In the genomic region with DNA sequence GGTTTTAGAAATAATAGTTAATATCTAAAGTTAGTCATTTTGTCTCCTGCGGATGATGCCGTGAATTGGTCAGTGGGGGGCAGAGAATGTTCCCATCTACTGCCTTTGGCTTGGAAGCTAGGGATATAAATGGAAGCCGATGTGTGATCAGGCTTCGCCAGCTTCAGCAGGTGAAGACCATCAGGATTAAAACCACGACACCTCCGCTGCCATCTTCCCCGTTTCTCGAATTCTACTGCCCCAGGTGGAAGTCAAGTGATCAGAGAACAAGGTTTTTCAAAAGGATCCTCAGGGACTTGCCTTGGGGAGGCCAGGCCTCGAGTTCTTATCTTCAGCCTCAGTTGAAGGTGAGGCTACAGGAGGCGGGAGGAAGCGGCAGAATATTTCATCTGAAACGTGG, we compare ENCODE assay signal across 8 mouse cellular contexts. TPM values are rescaled to one million over a fixed set of nuclear protein-coding genes. Genes with fewer than 3 reads are reported as not detected.
DNase-seq lines count a peak whose midpoint lies in the region; ATAC-seq and TF ChIP-seq lines count a peak whose summit lies in the region.

A gene (minus strand): TSS at position 101 of the 400 bp plus-strand sequence.

- no peak for TF ChIP-seq POLR2A in CH12.LX (IDR thresholded peaks at IDR 0.05; ENCODE audit: low read depth, low read length)
- TF ChIP-seq POLR2A in MEL (IDR thresholded peaks at IDR 0.05; ENCODE audit: control insufficient read depth in 1 of 2, insufficient read depth in 1 of 2, low read depth in 1 of 2, low read length in 2 of 2, poor library complexity in 1 of 2) = no peak

- TF ChIP-seq CTCF in CH12.LX (conservative IDR thresholded peaks at IDR 0.05 in 1 of 2, IDR thresholded peaks at IDR 0.05 in 1 of 2; ENCODE audit: low read depth in 2 of 2, low read length in 2 of 2) = no peak
- TF ChIP-seq CTCF in MEL (IDR thresholded peaks at IDR 0.05 in 2 of 3, conservative IDR thresholded peaks at IDR 0.05 in 1 of 3; ENCODE audit: control insufficient read depth in 1 of 3, insufficient read depth in 1 of 3, low read depth in 2 of 3, low read length in 3 of 3, poor library complexity in 1 of 3, severe bottlenecking in 1 of 3) = no peak

- in situ Hi-C loops in CH12.LX (cut with MboI; ENCODE audit: low pct_ligation_motif_present, low pct_unique_long_range_greater_than_20kb, low sequenced_read_pairs) = no loop called here

- H3K9me3 ChIP-seq in CH12.LX (replicated peaks; ENCODE audit: low read length) (no peaks in the 10 kb centered on the region), MEL (replicated peaks; ENCODE audit: insufficient read depth, low read length) (no peaks in the 10 kb centered on the region)
- H3K9me3 ChIP-seq in forebrain, embryonic 15.5 days = no peaks in the 10 kb centered on the region
- no peaks in the 10 kb centered on the region for H3K9me3 ChIP-seq in hindbrain, embryonic 10.5 days
- no peaks in the 10 kb centered on the region for H3K9me3 ChIP-seq in liver, embryonic 11.5 days (ENCODE audit: control insufficient read depth, low read length)
- no peaks in the 10 kb centered on the region for H3K9me3 ChIP-seq in stomach, embryonic 16.5 days (replicated peaks; ENCODE audit: control insufficient read depth, low read length)

- H3K9ac ChIP-seq in CH12.LX (ENCODE audit: insufficient read depth, low read depth) (no peak within 1 kb of the TSS), MEL (ENCODE audit: control insufficient read depth, low read depth, low read length, poor library complexity, severe bottlenecking) (no peak within 1 kb of the TSS)
- no peak within 1 kb of the TSS for H3K9ac ChIP-seq in forebrain, embryonic 15.5 days (replicated peaks)
- no peak within 1 kb of the TSS for H3K9ac ChIP-seq in liver, embryonic 11.5 days (ENCODE audit: low read depth, low read length)
- no peak within 1 kb of the TSS for H3K9ac ChIP-seq in stomach, embryonic 16.5 days (ENCODE audit: low read length)

- DNase-seq in CH12.LX (ENCODE audit: extremely low read depth) (no peak), MEL (ENCODE audit: low read depth, low spot score) (no peak)
- no peak for DNase-seq in hindbrain, embryonic 10.5 days (ENCODE audit: low spot score)
- no peak for DNase-seq in liver, embryonic 11.5 days (ENCODE audit: low spot score)
- no peak for DNase-seq in thymus, postnatal 4 days
- no peak for DNase-seq in spleen, postnatal 10 days (ENCODE audit: low spot score in 2 of 2)

- H3K79me2 ChIP-seq in CH12.LX (replicated peaks; ENCODE audit: control insufficient read depth, extremely low read depth, insufficient read depth, poor library complexity, severe bottlenecking) (no peaks in the 10 kb centered on the region), MEL (ENCODE audit: control insufficient read depth, insufficient read depth, low read length, poor library complexity) (no peaks in the 10 kb centered on the region)

- H3K4me1 ChIP-seq in CH12.LX (ENCODE audit: control insufficient read depth in 1 of 2, insufficient read depth in 2 of 2) (no peaks in the 10 kb centered on the region), MEL (ENCODE audit: control insufficient read depth in 1 of 2, insufficient read depth in 2 of 2, low read length in 2 of 2) (peaks cover 3 to 21% of the 10 kb centered on the region in 2 experiments)
- peaks cover 13% of the 10 kb centered on the region for H3K4me1 ChIP-seq in forebrain, embryonic 15.5 days
- H3K4me1 ChIP-seq in hindbrain, embryonic 10.5 days (replicated peaks) = peaks cover 28% of the 10 kb centered on the region
- peaks cover 15% of the 10 kb centered on the region for H3K4me1 ChIP-seq in liver, embryonic 11.5 days (replicated peaks; ENCODE audit: control insufficient read depth, insufficient read depth, low read length)
- H3K4me1 ChIP-seq in stomach, embryonic 16.5 days (ENCODE audit: control insufficient read depth, insufficient read depth, low read length) = peaks cover 15% of the 10 kb centered on the region; the same call in 1 of the 2 replicates

- dilution Hi-C loops in CH12.LX (cut with MboI; ENCODE audit: extremely low pct_ligation_motif_present, extremely low pct_unique_long_range_greater_than_20kb, low sequenced_read_pairs) = no loop called here

- no peak for TF ChIP-seq RAD21 in CH12.LX (IDR thresholded peaks at IDR 0.05; ENCODE audit: low read depth, low read length)
- no peak for TF ChIP-seq RAD21 in MEL (IDR thresholded peaks at IDR 0.05; ENCODE audit: low read depth, low read length)

- WGBS in forebrain, embryonic 15.5 days = 94% methylated on average over 12 of the region's 12 CpGs
- WGBS in hindbrain, embryonic 10.5 days = 93% methylated on average over 12 of the region's 12 CpGs
- 81% methylated on average over 12 of the region's 12 CpGs for WGBS in liver, embryonic 11.5 days
- 90% methylated on average over 12 of the region's 12 CpGs for WGBS in stomach, embryonic 16.5 days

- peaks cover 45% of the 10 kb centered on the region for H3K27me3 ChIP-seq in CH12.LX (replicated peaks)
- no peaks in the 10 kb centered on the region for H3K27me3 ChIP-seq in MEL (ENCODE audit: control insufficient read depth in 1 of 2, insufficient read depth in 2 of 2, low read length in 2 of 2)
- H3K27me3 ChIP-seq in forebrain, embryonic 15.5 days = no peaks in the 10 kb centered on the region
- H3K27me3 ChIP-seq in hindbrain, embryonic 10.5 days (ENCODE audit: insufficient read depth, poor library complexity, severe bottlenecking) = no peaks in the 10 kb centered on the region
- H3K27me3 ChIP-seq in liver, embryonic 11.5 days (replicated peaks; ENCODE audit: control insufficient read depth, insufficient read depth, low read length) = no peaks in the 10 kb centered on the region
- no peaks in the 10 kb centered on the region for H3K27me3 ChIP-seq in stomach, embryonic 16.5 days (ENCODE audit: control insufficient read depth, insufficient read depth, low read length)

- H3K4me2 ChIP-seq in CH12.LX (ENCODE audit: insufficient read depth, low read depth, poor library complexity, severe bottlenecking) = no peak within 1 kb of the TSS
- H3K4me2 ChIP-seq in forebrain, embryonic 15.5 days (replicated peaks) = no peak within 1 kb of the TSS
- H3K4me2 ChIP-seq in liver, embryonic 11.5 days = no peak within 1 kb of the TSS
- no peak within 1 kb of the TSS for H3K4me2 ChIP-seq in stomach, embryonic 16.5 days (ENCODE audit: low read depth, low read length)

- H3K27ac ChIP-seq in CH12.LX (ENCODE audit: insufficient read depth, low read depth) = no peak within 1 kb of the TSS
- no peak within 1 kb of the TSS for H3K27ac ChIP-seq in MEL (ENCODE audit: control insufficient read depth, low read depth, low read length)
- no peak within 1 kb of the TSS for H3K27ac ChIP-seq in forebrain, embryonic 15.5 days (replicated peaks)
- H3K27ac ChIP-seq in hindbrain, embryonic 10.5 days = no peak within 1 kb of the TSS
- H3K27ac ChIP-seq in liver, embryonic 11.5 days (ENCODE audit: low read depth, low read length) = no peak within 1 kb of the TSS
- no peak within 1 kb of the TSS for H3K27ac ChIP-seq in stomach, embryonic 16.5 days (ENCODE audit: low read length)

- no peaks in the 10 kb centered on the region for H3K36me3 ChIP-seq in CH12.LX (replicated peaks in 1 of 2; ENCODE audit: control insufficient read depth in 1 of 2, insufficient read depth in 1 of 2, low read length in 1 of 2)
- H3K36me3 ChIP-seq in MEL (ENCODE audit: control insufficient read depth in 1 of 2, insufficient read depth in 2 of 2, low read length in 2 of 2) = peaks cover 0 to 8% of the 10 kb centered on the region in 2 experiments; a peak in 2 of 4 replicates
- H3K36me3 ChIP-seq in forebrain, embryonic 15.5 days = no peaks in the 10 kb centered on the region
- H3K36me3 ChIP-seq in hindbrain, embryonic 10.5 days = no peaks in the 10 kb centered on the region
- no peaks in the 10 kb centered on the region for H3K36me3 ChIP-seq in liver, embryonic 11.5 days (ENCODE audit: control insufficient read depth, insufficient read depth, low read length)
- no peaks in the 10 kb centered on the region for H3K36me3 ChIP-seq in stomach, embryonic 16.5 days (ENCODE audit: control insufficient read depth, insufficient read depth, low read length)

- ATAC-seq in forebrain, embryonic 15.5 days (replicated peaks) = no peak
- no peak for ATAC-seq in liver, embryonic 11.5 days (replicated peaks; ENCODE audit: low FRiP score)
- no peak for ATAC-seq in stomach, embryonic 16.5 days (ENCODE audit: insufficient read depth, low FRiP score)

- TF ChIP-seq EP300 in CH12.LX (IDR thresholded peaks at IDR 0.05; ENCODE audit: low read length) = no peak
- TF ChIP-seq EP300 in MEL (IDR thresholded peaks at IDR 0.05; ENCODE audit: low read depth in 1 of 2, low read length in 2 of 2) = no peak

- no peak within 1 kb of the TSS for H3K4me3 ChIP-seq in CH12.LX (replicated peaks in 1 of 3; ENCODE audit: low read depth in 2 of 3, low read length in 2 of 3, poor library complexity in 1 of 3)
- no peak within 1 kb of the TSS for H3K4me3 ChIP-seq in MEL (ENCODE audit: control insufficient read depth in 1 of 2, insufficient read depth in 1 of 2, low read depth in 2 of 2, low read length in 2 of 2)
- H3K4me3 ChIP-seq in forebrain, embryonic 15.5 days = no peak within 1 kb of the TSS
- no peak within 1 kb of the TSS for H3K4me3 ChIP-seq in hindbrain, embryonic 10.5 days
- no peak within 1 kb of the TSS for H3K4me3 ChIP-seq in liver, embryonic 11.5 days (ENCODE audit: low read depth, low read length)
- no peak within 1 kb of the TSS for H3K4me3 ChIP-seq in stomach, embryonic 16.5 days (replicated peaks; ENCODE audit: low read length)

TF ChIP-seq in CH12.LX, 34 proteins besides CTCF, POLR2A, EP300 and RAD21 (continues in another document):
- no peak for TF ChIP-seq HCFC1 (IDR thresholded peaks at IDR 0.05; ENCODE audit: low read depth, low read length)
- TF ChIP-seq USF1 (IDR thresholded peaks at IDR 0.05; ENCODE audit: low read depth, low read length) = no peak
- TF ChIP-seq BHLHE40 (IDR thresholded peaks at IDR 0.05; ENCODE audit: low read depth, low read length) = no peak

TF ChIP-seq in MEL, 35 proteins besides CTCF, POLR2A, EP300 and RAD21 (continues in another document):
- TF ChIP-seq BHLHE40 (IDR thresholded peaks at IDR 0.05; ENCODE audit: borderline replicate concordance, low read depth, low read length) (no peak), MAX (IDR thresholded peaks at IDR 0.05; ENCODE audit: low read length) (no peak), POLR2AphosphoS2 (IDR thresholded peaks at IDR 0.05; ENCODE audit: low read length) (no peak), NELFE (IDR thresholded peaks at IDR 0.05; ENCODE audit: low read depth, low read length) (no peak)

RNA-seq across cellular contexts. Expression of the gene that starts here (rescaled TPM):
- total RNA-seq in CH12.LX (2012; rRNA removed) (45.8 and 53.1 TPM in 2 replicates), CH12.LX (2014; rRNA removed) (51.7 and 62.6 TPM in 2 replicates), MEL (2012; rRNA removed) (31.9 and 33.6 TPM in 2 replicates)
- polyA plus RNA-seq in CH12.LX (2012; ENCODE audit: insufficient read length, low read depth) (60.0 and 60.7 TPM in 2 replicates), MEL (2012; ENCODE audit: insufficient read depth in 1 of 2, insufficient read length in 2 of 2, low read depth in 1 of 2, low replicate concordance in 2 of 2, missing spikeins in 1 of 2) (10 to 100 TPM in 1 of 2 experiments, not detected in 1; 32.7 TPM)
- 91.8 and 95.0 TPM in 2 replicates for polyA plus RNA-seq in forebrain, embryonic 15.5 days (2015; fragmentation: Nextera tagmentation; extraction: Ambion mirVana)
- 47.9 and 65.4 TPM in 2 replicates for polyA plus RNA-seq in hindbrain, embryonic 10.5 days (2016; fragmentation: Nextera tagmentation; extraction: Ambion mirVana)
- polyA plus RNA-seq in liver, embryonic 11.5 days (2014; fragmentation: Nextera tagmentation; extraction: Ambion mirVana) = 45.9 and 56.3 TPM in 2 replicates
- 58.0 and 62.7 TPM in 2 replicates for polyA plus RNA-seq in stomach, embryonic 16.5 days (2015; fragmentation: Nextera tagmentation; extraction: Ambion mirVana)
